Mouse (Mus musculus) midbrain, embryonic 11.5 days (tissue): Measurements from ENCODE around the gene Skiv2l. TPM values are rescaled to one million over a fixed set of nuclear protein-coding genes. Genes with fewer than 3 reads are reported as not detected.

Source experiments
- ATAC-seq: fragments of 200-750 bp; cut with Nextera tagmentation; 2 replicates; pipeline ENCODE4 v1.8.0; 2017; ENCODE audit warnings: moderate TSS enrichment, moderate library complexity; ENCODE audit not compliant: low FRiP score
- DNase-seq: peaks from one replicate; pipeline ENCODE4 v3.0.0; 2015; ENCODE audit warnings: low spot score; ENCODE audit errors: missing footprints
- H3K27ac ChIP-seq: fragments of 300-500 bp; sonication (generic); 2 replicates; pipeline ENCODE4 v1.5.1; 2014; ENCODE audit warnings: low read depth, low read length
- H3K27me3 ChIP-seq: fragments of 300-500 bp; sonication (generic); 2 replicates; pipeline ENCODE4 v1.6.1; 2014; ENCODE audit warnings: mild to moderate bottlenecking, low read length, moderate library complexity, mixed read lengths; ENCODE audit not compliant: control insufficient read depth, insufficient read depth
- H3K36me3 ChIP-seq: fragments of 300-500 bp; sonication (generic); 2 replicates; pipeline ENCODE4 v1.6.1; 2014; ENCODE audit warnings: mild to moderate bottlenecking, low read length, moderate library complexity, mixed read lengths; ENCODE audit not compliant: control insufficient read depth, insufficient read depth
- H3K4me1 ChIP-seq: fragments of 300-500 bp; sonication (generic); 2 replicates; pipeline ENCODE4 v1.6.1; 2014; ENCODE audit warnings: low read length; ENCODE audit not compliant: control insufficient read depth, insufficient read depth
- H3K4me2 ChIP-seq: fragments of 300-500 bp; sonication (generic); 2 replicates; pipeline ENCODE4 v1.6.1; 2014; ENCODE audit warnings: mild to moderate bottlenecking, moderate library complexity
- H3K4me3 ChIP-seq: fragments of 300-500 bp; sonication (generic); 2 replicates; pipeline ENCODE4 v1.5.1; 2014; ENCODE audit warnings: low read depth, low read length
- H3K9ac ChIP-seq: fragments of 300-500 bp; sonication (generic); 2 replicates; pipeline ENCODE4 v1.6.1; 2014; ENCODE audit warnings: low read length
- H3K9me3 ChIP-seq: fragments of 300-500 bp; sonication (generic); 2 replicates; pipeline ENCODE4 v1.6.1; 2016; ENCODE audit warnings: low read length; ENCODE audit not compliant: control insufficient read depth
- WGBS: fragments of 180-500 bp; shearing (Covaris S2); extraction: QIAGEN DNeasy Blood & Tissue Kit; methylation state at CpG from one replicate; pipeline ENCODE4 v1.1.7; 2014; 5-methylcytosine and 5-hydroxymethylcytosine counted together
- polyA plus RNA-seq: library from polyadenylated mRNA; unstranded; fragments of >200 nt; fragmentation: Nextera tagmentation; extraction: Ambion mirVana; gene quantifications from 2 replicates; pipeline ENCODE4 v1.2.1, GENCODE M21; 2014

Skiv2l gene
- polyA plus RNA-seq, 1 experiment from 2014 or later, result 36.2 TPM

- no peak overlapping the region for H3K9ac ChIP-seq
- WGBS, result 83% methylated on average over 3 of the region's 3 CpGs
Observed at GRCm38 (mm10) chr17:34854761-34855160, 4.8 kb upstream of the Skiv2l start.

GRCm38 (mm10) chr17:34853511-34853910 lies 3.5 kb upstream of the Skiv2l start:
- Histone ChIP-seq H3K9ac (no peak overlapping the region), H3K36me3 (peaks cover 2% of the 10 kb centered on the region; the same call in 1 of the 2 replicates), H3K9me3 (no peaks in the 10 kb centered on the region), H3K27me3 (no peaks in the 10 kb centered on the region), H3K4me2 (no peak overlapping the region), H3K4me3 (no peak overlapping the region), H3K4me1 (peaks cover 14% of the 10 kb centered on the region), H3K27ac (no peak overlapping the region)
- ATAC-seq (no peak), DNase-seq (no peak)
- 80% methylated on average over 8 of the region's 8 CpGs for WGBS

More at GRCm38 (mm10) chr17:34854761-34855160, 4.8 kb upstream of the Skiv2l start:
- Histone ChIP-seq H3K4me1 (peaks cover 10% of the 10 kb centered on the region), H3K36me3 (peaks cover 2% of the 10 kb centered on the region; the same call in 1 of the 2 replicates), H3K4me3 (no peak overlapping the region), H3K27ac (no peak overlapping the region), H3K4me2 (no peak overlapping the region), H3K9me3 (no peaks in the 10 kb centered on the region), H3K27me3 (no peaks in the 10 kb centered on the region)
- DNase-seq (peak; percentile 79), ATAC-seq (no peak)

DNA sequence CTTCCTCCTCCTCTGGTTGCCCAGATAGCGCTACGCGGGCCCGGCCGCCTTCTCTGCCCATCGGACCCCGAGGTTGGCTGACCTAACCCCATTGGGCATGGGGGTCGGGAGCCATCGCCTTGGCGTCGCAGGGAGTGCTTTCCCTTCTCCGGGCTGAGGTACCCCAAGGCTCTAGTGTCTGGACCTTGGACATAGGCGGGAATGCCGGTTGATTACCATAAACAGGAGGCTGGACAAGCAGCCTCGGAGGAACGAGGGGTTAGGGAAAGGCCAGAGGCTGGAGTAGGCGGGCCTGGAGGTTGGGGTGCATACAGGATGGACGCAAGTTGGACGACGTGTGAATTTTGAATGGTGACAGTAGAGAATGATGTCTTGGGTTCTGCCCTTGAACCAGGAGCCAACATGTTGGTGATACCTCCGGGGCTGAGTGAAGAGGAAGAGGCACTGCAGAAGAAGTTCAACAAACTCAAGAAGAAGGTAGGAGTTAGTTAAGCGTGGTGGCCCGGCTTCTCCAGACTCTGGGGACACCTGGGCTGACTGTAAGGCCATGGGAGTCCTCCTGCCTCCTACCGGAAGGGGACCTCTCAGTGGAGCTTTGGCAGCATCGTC lies 611 bp upstream of the Skiv2l start:
- DNase-seq, result no peak
- under 1% methylated on average over 25 of the region's 25 CpGs for WGBS
- ATAC-seq, result no peak; the same call in 1 of the 2 replicates
- peaks cover 9% of the 10 kb centered on the region; the same call in 1 of the 2 replicates for H3K36me3 ChIP-seq
- no peaks in the 10 kb centered on the region for H3K9me3 ChIP-seq
- H3K4me3 ChIP-seq, result peak overlapping the region; percentile 72
- peak overlapping the region; percentile 84 for H3K9ac ChIP-seq
- peaks cover 14% of the 10 kb centered on the region for H3K4me1 ChIP-seq
- H3K27ac ChIP-seq, result no peak overlapping the region
- peak overlapping the region; percentile 86 for H3K4me2 ChIP-seq
- no peaks in the 10 kb centered on the region for H3K27me3 ChIP-seq

- H3K27ac ChIP-seq, result no peak overlapping the region
- ATAC-seq (no peak), DNase-seq (no peak)
- H3K36me3 ChIP-seq, result peaks cover 15% of the 10 kb centered on the region
- no peak overlapping the region for H3K4me3 ChIP-seq
- H3K9ac ChIP-seq, result no peak overlapping the region
- H3K9me3 ChIP-seq, result no peaks in the 10 kb centered on the region
- no peak overlapping the region for H3K4me2 ChIP-seq
- H3K4me1 ChIP-seq, result peaks cover 14% of the 10 kb centered on the region
- 86% methylated on average over 7 of the region's 7 CpGs for WGBS
- H3K27me3 ChIP-seq, result no peaks in the 10 kb centered on the region
Observed at GRCm38 (mm10) chr17:34847615-34848014, 2.4 kb downstream of the Skiv2l start.

DNA sequence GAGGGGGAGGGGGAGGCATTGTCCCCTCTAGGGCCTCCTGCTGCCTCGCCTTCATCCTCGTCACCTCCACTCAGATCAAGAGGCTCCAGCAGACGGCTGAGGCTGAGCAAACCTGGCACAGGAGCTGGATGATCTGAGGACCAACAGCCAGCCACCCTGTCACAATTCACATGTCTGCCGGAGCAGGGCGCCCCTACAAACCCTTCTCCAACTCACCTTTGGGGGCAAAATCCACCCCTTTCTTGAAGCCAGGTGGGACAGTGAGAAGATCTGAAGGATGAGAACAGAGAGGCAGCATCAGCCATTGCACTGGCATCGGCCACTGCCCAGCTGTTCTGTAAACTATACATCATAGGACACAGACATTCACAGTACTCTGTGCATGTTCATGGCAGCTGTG lies 2.8 kb downstream of the Skiv2l start:
- no peak for DNase-seq
- H3K27me3 ChIP-seq, result no peaks in the 10 kb centered on the region
- 84% methylated on average over 6 of the region's 6 CpGs for WGBS
- H3K4me3 ChIP-seq, result no peak overlapping the region
- H3K9me3 ChIP-seq, result no peaks in the 10 kb centered on the region
- no peak overlapping the region for H3K27ac ChIP-seq
- ATAC-seq, result no peak
- H3K9ac ChIP-seq, result no peak overlapping the region
- peaks cover 15% of the 10 kb centered on the region for H3K36me3 ChIP-seq
- peaks cover 14% of the 10 kb centered on the region for H3K4me1 ChIP-seq
- H3K4me2 ChIP-seq, result no peak overlapping the region

GRCm38 (mm10) chr17:34844884-34845283 lies 5.1 kb downstream of the Skiv2l start:
- Histone ChIP-seq H3K27ac (no peak overlapping the region), H3K4me1 (peaks cover 4% of the 10 kb centered on the region; the same call in 1 of the 2 replicates), H3K9ac (no peak overlapping the region), H3K36me3 (peaks cover 18% of the 10 kb centered on the region), H3K4me2 (no peak overlapping the region), H3K27me3 (no peaks in the 10 kb centered on the region), H3K4me3 (no peak overlapping the region), H3K9me3 (no peaks in the 10 kb centered on the region)
- ATAC-seq (no peak), DNase-seq (no peak)
- WGBS, result 93% methylated on average over 13 of the region's 13 CpGs

- H3K4me3 ChIP-seq, result no peak overlapping the region
- 89% methylated on average over 6 of the region's 6 CpGs for WGBS
- no peak overlapping the region for H3K9ac ChIP-seq
- no peak for ATAC-seq
- H3K4me1 ChIP-seq, result peaks cover 14% of the 10 kb centered on the region
- H3K9me3 ChIP-seq, result no peaks in the 10 kb centered on the region
- H3K4me2 ChIP-seq, result no peak overlapping the region
- H3K27me3 ChIP-seq, result no peaks in the 10 kb centered on the region
- peak; percentile 82 for DNase-seq
- H3K27ac ChIP-seq, result no peak overlapping the region
- peaks cover 12% of the 10 kb centered on the region for H3K36me3 ChIP-seq
Observed at GRCm38 (mm10) chr17:34840736-34841307, 9.2 kb downstream of the Skiv2l start.

DNA sequence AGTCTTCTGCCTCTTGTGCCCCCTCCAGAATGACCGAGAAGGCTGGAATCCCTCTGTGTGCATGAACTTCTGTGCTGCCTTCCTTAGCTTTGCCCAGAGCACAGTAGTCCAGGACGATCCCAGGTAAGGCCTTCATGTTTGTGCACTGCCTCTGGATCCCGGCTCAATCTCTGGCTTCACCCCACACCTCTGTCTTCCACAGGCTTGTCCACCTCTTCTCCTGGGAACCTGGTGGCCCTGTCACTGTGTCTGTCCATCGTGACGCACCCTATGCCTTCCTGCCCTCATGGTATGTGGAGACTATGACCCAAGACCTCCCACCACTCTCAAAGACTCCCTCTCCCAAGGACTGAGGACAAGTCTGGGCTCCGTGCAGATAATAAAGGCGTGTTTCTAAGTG lies 11.2 kb downstream of the Skiv2l start:
- Histone ChIP-seq H3K9ac (no peak overlapping the region), H3K27me3 (no peaks in the 10 kb centered on the region), H3K36me3 (peaks cover 4% of the 10 kb centered on the region), H3K4me3 (no peak overlapping the region), H3K27ac (no peak overlapping the region), H3K9me3 (no peaks in the 10 kb centered on the region), H3K4me2 (no peak overlapping the region), H3K4me1 (peaks cover 17% of the 10 kb centered on the region)
- WGBS, result 88% methylated on average over 7 of the region's 7 CpGs
- ATAC-seq (no peak), DNase-seq (no peak)

- Histone ChIP-seq H3K9ac (peak overlapping the region; percentile 75), H3K36me3 (peaks cover 4% of the 10 kb centered on the region), H3K27me3 (no peaks in the 10 kb centered on the region), H3K4me1 (peaks cover 17% of the 10 kb centered on the region), H3K27ac (no peak overlapping the region), H3K9me3 (no peaks in the 10 kb centered on the region), H3K4me3 (peak overlapping the region; percentile 83), H3K4me2 (peak overlapping the region; percentile 98)
- DNase-seq (peak; percentile 56), ATAC-seq (peak; percentile 28)
- WGBS, result 43% methylated on average over 43 of the region's 43 CpGs
Observed at GRCm38 (mm10) chr17:34837464-34838324, 12.3 kb downstream of the Skiv2l start.
